Mouse (Mus musculus) WW6 (cell line): Measurements from ENCODE around the gene Trmt10b.

Experiments used
- DNase-seq: peaks from one replicate; pipeline ENCODE4 v3.0.0-alpha.2; 2013; ENCODE audit warnings: low read depth, low spot score

Trmt10b gene

DNA sequence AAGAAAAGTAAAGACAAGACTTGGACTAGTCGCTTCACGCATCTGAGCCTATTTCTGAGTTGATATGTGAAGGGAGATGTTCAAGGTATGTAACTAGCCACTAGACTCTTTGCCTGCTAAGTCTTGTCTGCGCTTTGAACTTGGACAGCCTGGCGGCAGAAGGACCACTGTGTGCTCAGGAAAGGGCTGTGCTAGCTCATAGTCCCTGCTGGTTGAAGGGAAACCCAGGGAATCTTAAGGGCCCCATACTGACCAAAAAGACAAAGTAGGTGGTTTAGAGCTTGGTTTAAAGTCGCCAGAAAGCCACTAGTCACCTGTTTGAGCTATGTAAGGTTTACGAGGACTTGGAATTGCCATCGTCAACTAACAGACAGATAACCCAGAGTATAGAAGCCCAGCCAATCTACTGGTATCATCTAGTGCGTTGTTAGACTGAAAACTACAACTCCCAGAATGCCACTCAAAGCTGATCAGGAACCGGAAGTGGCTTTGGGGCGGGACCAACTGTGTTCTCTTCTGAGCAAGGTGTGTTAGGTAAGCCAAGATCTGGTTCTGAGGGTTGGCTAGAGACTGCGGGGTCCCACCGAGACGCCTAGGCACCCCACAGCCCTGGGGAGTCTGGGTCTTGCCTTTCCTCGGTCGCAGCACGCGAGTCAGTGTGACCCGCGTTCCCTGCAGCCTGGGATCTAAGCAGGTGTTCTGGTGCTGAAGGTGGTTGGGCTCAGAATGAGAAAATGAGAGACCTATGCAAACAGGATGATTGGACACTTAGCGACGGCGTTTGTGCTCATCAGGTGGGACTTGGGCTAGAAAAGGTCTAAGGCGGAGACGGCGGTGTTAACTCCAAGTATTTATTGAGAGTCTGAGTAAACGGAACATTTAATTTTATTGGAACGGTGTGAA lies at the start of gene Trmt10b:
Gene Trmt10b, plus strand, starts transcription at position 466 of the 903 bp plus-strand sequence.
- DNase-seq = no peak

DNA sequence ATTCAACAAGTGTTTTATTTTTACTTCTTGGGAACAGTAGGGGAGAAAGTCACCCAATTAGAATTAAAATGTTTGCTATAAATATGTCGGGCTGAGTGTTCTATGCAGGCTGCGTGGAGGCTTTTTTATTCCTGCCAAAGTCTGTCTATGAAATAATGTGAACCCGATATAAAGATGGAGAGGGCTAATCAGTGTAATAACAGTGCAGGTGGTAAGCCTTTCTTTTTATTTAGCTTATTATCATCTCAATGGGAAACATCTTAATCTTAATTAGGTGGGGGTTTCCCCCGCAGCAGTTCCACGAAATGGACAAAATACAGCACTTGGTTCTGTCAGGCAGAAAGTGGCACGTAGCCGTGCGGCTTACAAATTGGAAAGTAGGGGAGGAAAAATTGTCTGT lies 45.7 kb upstream of the Trmt10b start:
- no peak for DNase-seq

DNA sequence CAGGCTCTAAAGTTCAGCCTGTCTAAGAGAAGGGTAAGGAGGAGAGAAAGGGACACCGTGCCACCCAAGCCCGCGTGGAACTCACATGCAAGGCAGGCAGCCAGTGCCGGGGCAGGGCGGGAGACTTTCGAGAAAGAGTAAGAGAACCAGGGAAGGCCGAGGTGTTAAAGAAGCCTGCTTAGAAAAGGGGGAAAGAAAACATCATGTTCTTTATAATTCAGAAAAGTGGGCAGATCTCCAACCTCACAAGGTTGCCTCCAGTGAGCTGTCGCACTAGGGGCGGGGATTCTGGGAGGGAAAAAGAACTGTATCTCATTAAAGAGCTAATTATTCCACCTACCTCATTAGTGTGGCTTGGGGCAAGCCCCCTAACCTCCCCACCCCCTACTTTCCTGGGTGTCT lies 44.1 kb upstream of the Trmt10b start:
- DNase-seq = no peak

DNA sequence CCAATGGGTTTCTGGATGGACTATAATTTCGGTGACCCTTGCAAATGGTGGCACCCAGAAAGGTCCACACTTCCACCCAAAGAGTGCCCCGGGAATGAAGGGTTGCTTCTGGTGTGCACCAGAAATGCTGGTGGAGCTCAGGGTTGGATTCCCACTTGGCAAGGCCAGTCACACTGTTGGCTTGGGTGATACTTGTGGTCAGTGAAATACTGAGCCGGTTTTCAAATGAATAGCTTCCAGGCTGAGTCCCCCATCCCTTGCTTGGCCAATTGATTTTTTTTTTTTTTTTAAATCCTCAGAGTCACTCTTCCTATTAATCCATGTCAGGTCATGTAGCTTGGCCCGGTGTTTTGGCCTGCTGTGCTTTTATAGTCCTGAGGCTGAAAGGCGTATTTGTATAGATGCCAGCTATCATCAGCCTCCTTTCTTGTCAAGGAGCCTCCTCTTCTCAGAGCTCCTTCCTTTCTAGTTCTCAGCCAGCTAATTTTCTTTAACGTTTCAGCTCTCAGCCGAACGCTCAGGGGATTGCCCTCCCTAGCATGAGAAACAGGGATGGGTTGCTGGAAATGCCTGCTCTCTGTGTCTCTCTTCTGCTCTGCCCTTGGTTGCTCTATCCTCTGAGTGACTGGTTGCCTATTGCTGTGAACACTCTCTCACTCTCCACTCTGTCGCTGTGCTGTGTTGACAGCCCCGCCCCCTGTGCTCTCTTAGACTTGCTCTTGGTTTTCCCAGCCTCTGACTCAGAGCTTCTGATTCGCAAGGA lies 42.9 kb upstream of the Trmt10b start:
- DNase-seq = no peak

DNA sequence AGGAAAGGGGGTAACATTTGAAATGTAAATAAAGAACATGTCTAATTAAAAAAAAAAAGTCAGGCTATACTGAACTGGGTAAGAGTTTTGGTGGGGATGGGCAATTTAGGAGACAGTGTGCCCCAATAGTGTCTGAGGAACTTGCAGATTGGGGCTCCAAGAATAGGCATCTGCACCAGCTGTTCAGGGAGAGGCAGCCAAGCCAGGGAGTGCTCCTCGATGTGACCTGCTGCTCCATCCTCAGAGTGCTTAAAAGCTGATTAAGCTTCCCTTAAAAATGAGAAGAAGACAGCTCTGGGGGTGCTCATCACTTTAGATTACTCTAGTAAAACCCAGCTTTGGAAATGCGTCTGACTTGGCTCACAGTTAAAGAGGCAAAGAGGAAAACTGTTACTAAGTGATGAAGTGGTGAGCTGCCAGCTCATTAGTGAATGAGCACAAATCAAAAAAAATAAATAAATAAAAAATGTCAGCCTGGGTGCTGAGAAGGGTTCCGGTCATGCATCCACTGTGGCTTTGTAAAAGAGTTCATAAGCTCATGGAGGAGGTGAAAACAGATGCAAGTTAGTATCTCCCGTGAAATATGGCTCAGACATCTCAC lies 37.6 kb upstream of the Trmt10b start:
- no peak for DNase-seq

DNA sequence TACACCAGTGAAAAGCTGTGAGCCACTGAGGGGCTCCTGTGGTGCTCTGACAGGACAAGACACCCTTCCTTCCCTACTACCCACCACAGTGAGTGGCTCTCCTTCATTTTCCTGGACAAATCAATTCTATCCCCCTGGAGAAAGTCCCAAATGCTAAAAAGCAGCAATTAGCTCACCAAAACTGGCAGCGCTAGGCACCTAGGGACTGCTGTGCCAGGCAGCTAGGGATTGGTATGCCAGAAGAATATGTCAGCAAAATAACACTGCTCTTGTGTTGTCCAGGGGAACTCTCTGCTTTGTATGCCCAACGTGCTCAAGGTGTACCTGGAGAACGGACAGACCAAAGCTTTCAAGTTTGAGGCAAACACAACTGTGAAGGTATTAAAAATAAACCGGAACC lies 35.4 kb upstream of the Trmt10b start:
- no peak for DNase-seq

DNA sequence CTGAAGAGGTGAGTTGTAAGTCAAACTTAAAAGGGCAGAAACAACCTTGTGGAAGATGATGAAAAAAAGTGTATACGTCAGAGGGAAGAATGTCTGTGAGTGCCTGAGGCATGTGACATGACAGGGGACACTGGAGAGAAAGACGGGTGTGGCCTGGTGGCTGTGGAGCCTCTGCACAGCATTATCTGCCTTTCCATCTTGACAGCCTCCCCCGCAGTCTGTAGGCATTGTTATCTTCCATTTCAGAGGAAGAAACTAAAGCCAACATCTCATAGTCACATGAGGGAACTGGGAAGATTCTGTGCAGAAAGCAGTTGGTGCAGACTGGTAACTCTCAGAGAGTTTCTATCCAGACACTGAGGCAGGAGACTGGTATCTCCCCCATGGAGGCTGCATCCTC lies 29.0 kb upstream of the Trmt10b start:
- DNase-seq = no peak

DNA sequence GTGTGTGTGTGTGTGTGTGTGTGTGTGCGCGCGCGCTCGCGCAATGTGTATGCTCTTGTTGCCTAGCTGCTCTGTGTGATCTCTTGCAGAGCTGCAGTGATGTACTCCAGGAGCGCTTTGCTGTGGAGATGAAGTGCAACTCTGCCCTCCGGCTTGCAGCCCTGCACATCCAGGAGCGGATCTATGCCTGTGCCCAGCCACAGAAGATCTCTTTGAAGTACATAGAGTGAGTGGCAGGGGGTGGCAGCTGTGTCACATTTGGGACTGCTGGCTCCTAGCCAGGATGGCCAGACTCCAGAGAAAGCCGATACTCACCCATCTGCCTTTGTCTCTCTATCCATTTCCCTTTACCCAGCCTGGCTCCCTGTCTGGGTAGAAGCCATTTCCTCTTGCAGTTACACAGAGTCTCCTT lies 25.9 kb upstream of the Trmt10b start:
- no peak for DNase-seq

DNA sequence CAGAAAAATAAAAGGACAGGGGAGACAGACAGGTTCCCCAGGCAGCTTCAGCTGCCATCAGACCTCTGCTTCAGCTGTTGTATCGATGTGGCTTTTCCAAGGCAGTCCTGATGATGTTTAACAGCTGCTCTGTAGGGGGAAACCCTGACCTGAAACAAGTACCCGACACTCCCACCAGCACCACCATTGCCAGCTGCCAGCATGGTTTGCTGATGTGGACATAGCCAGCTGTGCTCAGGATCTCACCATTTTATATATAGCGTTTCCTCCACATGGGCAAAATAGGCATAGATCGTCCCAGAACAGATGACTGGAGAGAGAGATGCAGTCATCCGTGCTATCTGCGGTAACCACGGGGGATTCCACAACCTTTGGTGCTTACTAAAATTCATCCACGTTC lies 21.2 kb upstream of the Trmt10b start:
- DNase-seq = no peak

DNA sequence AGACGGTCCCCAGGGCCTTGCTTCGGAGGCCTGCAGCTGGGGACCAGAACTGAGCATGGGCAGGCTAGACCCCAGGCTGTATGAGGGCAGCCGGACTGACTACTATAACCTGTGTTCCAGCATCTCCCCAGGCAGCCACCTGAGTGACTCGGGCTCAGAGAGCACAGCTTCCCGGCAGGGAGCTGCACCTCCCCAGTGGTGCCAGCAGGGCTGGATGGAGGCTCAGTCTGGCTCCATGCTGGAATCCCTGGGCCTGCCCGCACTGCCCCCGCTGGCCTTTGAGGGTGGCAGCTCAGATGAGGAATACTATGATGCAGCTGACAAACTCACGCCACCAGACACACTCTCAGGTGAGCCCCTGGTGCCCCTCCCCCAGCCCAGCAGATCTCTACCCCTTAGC lies 17.6 kb upstream of the Trmt10b start:
- DNase-seq = no peak

DNA sequence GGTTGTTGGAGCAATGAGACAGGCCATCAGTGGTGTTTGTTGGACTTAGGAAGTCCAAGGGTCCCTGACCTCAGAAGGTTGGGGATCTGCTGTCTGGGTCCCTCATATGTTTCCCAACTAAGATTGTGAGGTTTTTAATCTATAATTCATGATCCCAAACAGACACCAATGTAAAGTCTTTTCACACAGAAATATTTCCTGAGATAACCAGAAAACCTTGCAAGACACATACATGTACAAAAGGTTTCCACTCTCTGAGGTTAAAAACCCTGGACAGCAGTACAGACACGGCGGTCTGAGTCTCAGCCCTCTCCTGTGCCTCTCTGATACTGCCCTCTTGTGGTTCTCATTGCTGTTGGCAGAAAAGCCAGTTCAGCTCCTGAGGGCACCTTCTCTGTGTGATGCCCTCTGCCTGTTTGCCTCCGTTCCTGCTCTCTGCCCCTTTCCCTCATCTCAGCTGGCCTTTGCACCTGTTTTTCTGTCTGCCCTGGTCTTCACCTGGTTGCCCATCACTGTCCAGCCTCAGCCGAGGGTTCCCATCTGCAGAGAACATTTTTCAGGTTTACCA lies 16.9 kb upstream of the Trmt10b start:
- DNase-seq = no peak

DNA sequence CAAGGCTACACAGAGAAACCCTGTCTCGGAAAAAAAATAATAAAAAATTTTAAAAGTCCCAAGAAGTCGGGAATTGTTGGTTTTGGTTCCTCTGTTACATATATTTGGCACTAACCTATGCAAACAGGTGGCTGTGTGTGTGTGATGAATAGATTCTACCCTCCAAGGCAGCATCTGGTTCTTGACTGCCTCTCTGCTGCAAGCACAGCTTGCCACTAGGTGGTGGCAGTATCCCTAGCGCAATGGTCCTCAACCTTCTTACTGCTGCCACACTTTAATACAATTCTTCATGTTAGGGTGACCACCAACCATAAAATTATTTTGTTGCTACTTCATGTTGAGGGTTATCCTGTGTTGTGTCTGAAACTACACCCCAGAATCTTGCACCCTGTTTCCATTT lies 10.6 kb upstream of the Trmt10b start:
- DNase-seq = no peak

DNA sequence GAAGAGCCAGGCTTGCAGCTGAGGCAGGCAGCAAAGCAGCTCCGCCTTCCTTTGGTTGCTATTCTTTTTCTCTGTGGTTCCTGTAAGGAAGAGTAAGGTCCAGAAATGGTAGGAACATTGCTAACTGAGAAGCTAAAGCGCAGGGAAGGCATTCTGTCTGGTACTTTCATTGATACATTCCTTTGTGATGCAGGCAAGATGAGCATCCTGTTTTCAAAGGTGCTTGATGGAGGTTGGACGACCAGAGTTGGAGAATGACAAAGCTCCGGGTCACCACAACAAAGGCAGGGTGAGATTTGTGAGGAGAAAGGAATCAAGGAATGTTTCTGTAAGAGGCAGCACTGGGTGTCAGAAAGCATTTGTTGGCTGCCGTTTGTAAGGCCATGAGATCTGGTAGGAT lies 9.0 kb upstream of the Trmt10b start:
- DNase-seq = no peak

DNA sequence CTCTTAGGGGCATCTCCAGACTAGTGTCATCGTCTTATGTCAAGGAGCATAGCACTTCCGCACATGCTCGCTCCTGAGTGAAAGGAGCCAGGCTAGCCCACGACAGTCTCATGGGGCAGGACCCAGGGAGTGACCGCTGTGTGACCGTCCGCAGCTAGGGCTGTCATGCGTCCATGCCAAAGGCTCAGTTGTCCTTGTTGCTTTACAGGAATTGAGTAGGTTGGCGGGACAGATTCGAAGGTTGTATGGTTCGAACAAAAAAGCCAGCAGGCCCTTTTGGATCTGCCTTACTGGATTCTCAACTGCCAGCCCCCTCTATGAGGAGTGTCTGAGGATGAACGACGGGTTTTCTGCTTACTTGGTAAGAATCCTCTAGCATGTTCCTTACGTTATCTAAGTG lies 8.6 kb downstream of the Trmt10b start:
- DNase-seq = no peak

DNA sequence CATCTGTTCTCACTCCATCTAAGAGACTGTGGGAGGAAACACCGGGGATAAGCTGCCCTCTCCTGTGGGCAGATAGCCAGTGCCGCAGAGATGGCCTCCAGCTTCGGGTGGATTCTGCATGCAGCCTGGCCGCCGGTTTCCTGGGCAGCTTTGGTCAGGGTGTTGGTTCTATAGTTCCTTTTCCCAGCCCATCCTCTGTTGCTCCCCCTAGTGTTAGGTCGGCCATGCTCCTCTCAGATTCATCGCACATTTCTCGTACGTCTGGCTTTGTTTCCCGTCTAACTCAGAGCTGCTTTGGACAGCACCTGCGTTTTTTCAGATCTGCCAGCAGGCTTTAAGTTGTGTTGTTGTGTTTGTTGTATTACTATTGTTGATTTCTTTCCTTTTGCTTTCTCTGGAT lies 11.1 kb downstream of the Trmt10b start:
- no peak for DNase-seq

DNA sequence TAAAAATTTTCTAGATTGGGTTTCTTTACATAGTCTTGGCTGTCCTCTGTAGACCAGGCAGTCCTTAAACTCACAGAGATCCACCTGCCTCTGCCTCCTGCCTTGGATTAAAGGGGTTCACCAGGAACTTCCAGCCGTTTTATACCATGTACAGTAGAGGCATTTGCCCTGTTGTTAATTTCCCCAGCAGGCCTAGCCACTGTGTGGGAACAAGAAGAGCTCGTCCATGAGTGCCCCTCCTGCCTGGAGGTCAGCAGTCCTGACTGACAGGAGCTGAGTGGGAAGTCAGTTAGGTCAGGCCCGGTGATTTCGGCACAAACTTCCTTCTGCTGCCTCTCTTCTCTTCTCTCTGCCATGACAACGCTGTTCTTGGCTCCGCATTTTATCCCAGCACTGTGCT lies 11.7 kb downstream of the Trmt10b start:
- DNase-seq = no peak

DNA sequence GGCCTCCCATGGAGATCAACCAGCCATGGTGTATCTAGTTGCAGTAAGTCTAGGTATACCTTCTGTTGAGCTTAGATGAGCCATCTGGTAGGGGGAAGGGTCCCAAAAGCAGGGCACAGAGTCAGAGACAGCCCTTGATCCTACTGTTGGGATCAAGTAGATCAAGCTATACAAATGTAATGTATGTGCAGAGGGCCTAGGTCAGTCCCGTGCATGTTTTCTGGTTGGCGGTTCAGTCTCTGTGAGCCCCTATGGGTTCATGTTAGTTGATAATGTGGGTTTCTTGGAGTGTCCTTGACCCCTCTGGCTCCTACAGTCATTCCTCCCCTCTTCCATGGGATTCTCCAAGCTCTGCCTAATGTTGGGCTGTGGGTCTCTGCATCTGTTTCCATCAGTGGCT lies 14.1 kb downstream of the Trmt10b start:
- no peak for DNase-seq

DNA sequence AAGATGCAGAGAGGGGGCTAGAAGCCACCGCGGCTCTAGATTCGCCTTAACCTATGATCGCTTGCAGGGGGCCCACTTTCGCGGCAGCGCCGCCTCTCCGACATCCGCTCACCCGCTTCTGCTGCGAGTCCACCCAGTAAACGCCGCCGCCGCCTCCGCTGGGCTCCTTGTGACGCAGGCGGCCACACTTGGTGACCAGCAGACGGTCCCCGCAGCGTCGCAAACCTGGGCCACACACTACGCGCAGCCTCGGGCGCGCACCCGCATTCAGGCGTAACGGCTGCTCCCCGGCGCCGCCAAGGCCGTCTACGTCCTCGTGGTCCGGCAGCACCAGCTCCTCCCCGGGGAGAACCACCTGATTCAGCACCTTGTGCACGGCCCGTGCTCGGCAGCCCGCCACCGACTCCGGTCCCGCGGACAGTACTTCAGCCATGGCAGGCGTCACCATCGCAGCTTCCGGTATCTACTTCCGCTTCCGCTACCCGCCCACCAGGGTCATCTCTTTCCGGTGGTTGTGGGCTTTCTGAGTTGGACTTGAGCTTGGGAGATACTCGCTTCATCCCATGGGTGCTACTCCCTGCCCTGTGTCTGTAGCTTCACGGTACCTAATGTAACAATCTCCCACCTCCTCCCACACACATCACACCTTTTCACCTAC lies 23.4 kb downstream of the Trmt10b start:
- DNase-seq = no peak

DNA sequence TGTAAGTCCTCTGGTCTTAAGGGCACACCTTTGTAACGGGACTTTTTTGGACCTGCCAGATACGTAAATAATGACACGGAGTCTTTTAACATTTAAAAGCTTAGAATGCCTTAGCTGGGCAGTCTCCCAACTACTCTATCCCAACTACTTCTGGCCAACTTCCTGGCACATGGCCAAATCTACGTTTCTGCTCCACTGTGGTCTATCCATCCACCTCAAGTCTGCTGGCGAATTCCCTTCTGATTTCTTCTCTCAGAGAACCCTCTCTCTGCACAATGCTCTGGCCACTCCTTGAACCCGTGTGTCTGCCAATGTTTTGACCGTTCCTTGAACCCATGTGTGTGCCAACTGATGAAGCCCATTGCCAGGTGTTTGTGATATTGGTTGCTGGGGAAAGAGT lies 34.2 kb downstream of the Trmt10b start:
- no peak for DNase-seq

DNA sequence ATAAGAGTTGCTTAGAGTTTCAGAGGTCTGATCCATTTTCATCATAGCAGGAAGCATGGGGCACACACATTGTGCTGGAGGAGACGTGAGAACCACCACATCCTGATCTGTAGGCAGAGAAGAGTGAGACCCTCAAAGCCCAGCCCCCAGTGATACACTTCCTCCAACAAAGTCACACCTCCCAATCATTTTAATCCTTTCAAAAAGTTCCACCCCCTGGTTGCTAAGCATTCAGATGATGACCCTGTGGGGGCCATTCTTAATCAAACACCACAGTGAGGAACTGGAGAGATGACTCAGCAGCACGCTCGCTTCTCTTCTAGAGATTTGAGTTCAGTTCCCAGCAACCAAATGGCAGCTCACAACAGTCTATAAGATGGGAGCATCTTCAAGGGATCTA lies 35.5 kb downstream of the Trmt10b start:
- no peak for DNase-seq

DNA sequence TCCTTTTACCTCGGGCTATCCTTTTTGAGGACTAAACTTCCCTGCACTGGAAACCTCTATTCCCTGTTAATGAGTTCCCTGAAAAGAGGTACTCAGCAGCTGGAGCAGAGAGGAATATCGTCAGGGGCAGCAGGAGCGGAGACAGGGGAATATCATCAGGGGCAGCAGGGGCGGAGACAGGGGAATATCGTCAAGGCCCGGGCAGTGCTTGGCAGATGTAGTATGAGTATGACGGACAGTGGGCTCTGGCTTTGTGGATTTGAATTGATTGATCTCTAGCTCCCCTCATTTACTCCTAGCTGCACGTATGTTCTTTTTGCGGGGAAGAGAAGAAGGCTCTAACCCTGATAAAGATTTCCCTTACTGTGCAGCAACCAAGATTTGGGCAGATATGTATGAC lies 44.3 kb downstream of the Trmt10b start:
- no peak for DNase-seq
